Mouse (Mus musculus) CH12.LX (cell line): Measurements from ENCODE around the gene Gpr107. TPM values are rescaled to one million over a fixed set of nuclear protein-coding genes. Genes with fewer than 3 reads are reported as not detected.
"Not testable (repeated sequence)": the region's sequence is repeated elsewhere in the genome, so short reads cannot be mapped to it uniquely, and the experiment has no call there.

Experiments
- DNase-seq: peaks from one replicate; pipeline ENCODE4 v3.0.0-alpha.2; 2013; ENCODE audit errors: extremely low read depth
- H3K27ac ChIP-seq: 2 replicates; pipeline ENCODE4 v1.5.1; 2012; ENCODE audit warnings: low read depth, mild to moderate bottlenecking, control low read depth, moderate library complexity; ENCODE audit not compliant: insufficient read depth
- H3K27me3 ChIP-seq: replicated peaks from 2 replicates; pipeline ENCODE3; 2012; ENCODE audit warnings: inconsistent platforms
- H3K36me3 ChIP-seq, 2 experiments: replicated peaks in 1 of 2; 2 replicates each; pipeline versions ENCODE3 to v1.6.1; 2012; ENCODE audit warnings: inconsistent platforms in 1 of 2, low read length in 1 of 2, mild to moderate bottlenecking in 1 of 2, mixed read lengths in 1 of 2, moderate library complexity in 1 of 2; ENCODE audit not compliant: control insufficient read depth in 1 of 2, insufficient read depth in 1 of 2
- H3K4me1 ChIP-seq, 2 experiments: 2 replicates each; pipeline ENCODE4 v1.6.1; 2012; ENCODE audit warnings: inconsistent platforms in 1 of 2, moderate library complexity in 1 of 2; ENCODE audit not compliant: insufficient read depth in 2 of 2, control insufficient read depth in 1 of 2
- H3K4me2 ChIP-seq: 2 replicates; pipeline ENCODE4 v1.6.1; 2012; ENCODE audit warnings: low read depth, mild to moderate bottlenecking, control low read depth; ENCODE audit not compliant: poor library complexity, insufficient read depth, severe bottlenecking
- H3K4me3 ChIP-seq, 3 experiments: fragments of 150-350 bp in 1 of 3; sonication (generic) in 1 of 3; replicated peaks in 1 of 3; 2 replicates each; pipeline versions ENCODE3 to v1.5.1; 2011 to 2012; ENCODE audit warnings: low read depth in 2 of 3, low read length in 2 of 3, mild to moderate bottlenecking in 2 of 3, moderate library complexity in 2 of 3, control low read depth in 1 of 3, improper control_type of control experiment in 1 of 3, inconsistent platforms in 1 of 3, mixed read lengths in 1 of 3; ENCODE audit not compliant: poor library complexity in 1 of 3
- H3K79me2 ChIP-seq: replicated peaks from 2 replicates; pipeline ENCODE4 v1.6.1; 2012; ENCODE audit warnings: mild to moderate bottlenecking, moderate library complexity; ENCODE audit not compliant: control insufficient read depth, poor library complexity, insufficient read depth, severe bottlenecking; ENCODE audit errors: extremely low read depth
- H3K9ac ChIP-seq: 2 replicates; pipeline ENCODE4 v1.6.1; 2012; ENCODE audit warnings: low read depth, mild to moderate bottlenecking, control low read depth, moderate library complexity; ENCODE audit not compliant: insufficient read depth
- H3K9me3 ChIP-seq: replicated peaks from 2 replicates; pipeline ENCODE3; 2012; ENCODE audit warnings: low read length, inconsistent platforms, mixed read lengths
- BHLHE40 ChIP-seq: IDR thresholded peaks from 2 replicates; pipeline ENCODE4 v1.6.1; 2011; ENCODE audit warnings: mild to moderate bottlenecking, low read depth, low read length, improper control_type of control experiment
- CHD2 ChIP-seq: IDR thresholded peaks from 2 replicates; pipeline ENCODE4 v1.6.1; 2011; ENCODE audit warnings: low read length, improper control_type of control experiment
- ELF1 ChIP-seq: IDR thresholded peaks from 2 replicates; pipeline ENCODE4 v1.6.1; 2014; ENCODE audit warnings: low read depth, mild to moderate bottlenecking, inconsistent platforms, low read length, improper control_type of control experiment
- ETS1 ChIP-seq: conservative IDR thresholded peaks from 2 replicates; pipeline ENCODE4 v1.6.1; 2012; ENCODE audit warnings: low read depth, mild to moderate bottlenecking, inconsistent platforms, low read length, improper control_type of control experiment, moderate library complexity
- HCFC1 ChIP-seq: IDR thresholded peaks from 2 replicates; pipeline ENCODE4 v1.6.1; 2012; ENCODE audit warnings: low read depth, mild to moderate bottlenecking, inconsistent platforms, low read length, improper control_type of control experiment
- IRF4 ChIP-seq: IDR thresholded peaks from 2 replicates; pipeline ENCODE4 v1.6.1; 2014; ENCODE audit warnings: low read depth, mild to moderate bottlenecking, inconsistent platforms, low read length, improper control_type of control experiment
- JUND ChIP-seq: conservative IDR thresholded peaks from 2 replicates; pipeline ENCODE4 v1.6.1; 2011; ENCODE audit warnings: low read depth, low read length, improper control_type of control experiment
- KAT2A ChIP-seq: IDR thresholded peaks from 2 replicates; pipeline ENCODE4 v1.6.1; 2012; ENCODE audit warnings: low read length, improper control_type of control experiment, inconsistent platforms; ENCODE audit not compliant: insufficient replicate concordance
- MAZ ChIP-seq: IDR thresholded peaks from 2 replicates; pipeline ENCODE4 v1.6.1; 2012; ENCODE audit warnings: low read depth, mild to moderate bottlenecking, inconsistent platforms, low read length, improper control_type of control experiment, moderate library complexity
- MEF2A ChIP-seq: IDR thresholded peaks from 2 replicates; pipeline ENCODE4 v1.6.1; 2014; ENCODE audit warnings: low read depth, mild to moderate bottlenecking, inconsistent platforms, low read length, improper control_type of control experiment, borderline replicate concordance
- MXI1 ChIP-seq: IDR thresholded peaks from 2 replicates; pipeline ENCODE4 v1.6.1; 2011; ENCODE audit warnings: mild to moderate bottlenecking, low read depth, low read length, improper control_type of control experiment
- MYC ChIP-seq: IDR thresholded peaks from 2 replicates; pipeline ENCODE4 v1.6.1; 2011; ENCODE audit warnings: low read depth, mild to moderate bottlenecking, improper control_type of control experiment, low read length
- NELFE ChIP-seq: IDR thresholded peaks from 2 replicates; pipeline ENCODE4 v1.6.1; 2011; ENCODE audit warnings: low read depth, low read length, improper control_type of control experiment
- NRF1 ChIP-seq: IDR thresholded peaks from 2 replicates; pipeline ENCODE4 v1.6.1; 2014; ENCODE audit warnings: low read depth, mild to moderate bottlenecking, inconsistent platforms, low read length, improper control_type of control experiment, moderate library complexity
- RAD21 ChIP-seq: IDR thresholded peaks from 2 replicates; pipeline ENCODE4 v1.6.1; 2011; ENCODE audit warnings: low read depth, mild to moderate bottlenecking, low read length, improper control_type of control experiment, moderate library complexity
- TCF12 ChIP-seq: IDR thresholded peaks from 2 replicates; pipeline ENCODE4 v1.6.1; 2014; ENCODE audit warnings: low read depth, mild to moderate bottlenecking, inconsistent platforms, low read length, improper control_type of control experiment
- ZC3H11A ChIP-seq: IDR thresholded peaks from 2 replicates; pipeline ENCODE4 v1.6.1; 2012; ENCODE audit warnings: low read depth, mild to moderate bottlenecking, inconsistent platforms, low read length, improper control_type of control experiment
- ZKSCAN1 ChIP-seq: IDR thresholded peaks from 2 replicates; pipeline ENCODE4 v1.6.1; 2012; ENCODE audit warnings: low read depth, inconsistent platforms, low read length, improper control_type of control experiment, borderline replicate concordance
- ZMIZ1 ChIP-seq: IDR thresholded peaks from 2 replicates; pipeline ENCODE4 v1.6.1; 2012; ENCODE audit warnings: low read depth, mild to moderate bottlenecking, inconsistent platforms, low read length, improper control_type of control experiment
- dilution Hi-C: fragments of 300-500 bp; cut with MboI; formaldehyde crosslinking; loops from 2 replicates; pipeline ENCODE4 v1.14.3; 2020; ENCODE audit warnings: low sequenced_read_pairs; ENCODE audit not compliant: extremely low pct_unique_long_range_greater_than_20kb, extremely low pct_ligation_motif_present
- in situ Hi-C: fragments of 300-500 bp; cut with MboI; formaldehyde crosslinking; loops from 3 replicates; pipeline ENCODE4 v1.14.3; 2019; ENCODE audit warnings: low sequenced_read_pairs, low pct_ligation_motif_present, low pct_unique_long_range_greater_than_20kb, mixed read lengths
- polyA plus RNA-seq: library from polyadenylated mRNA; unstranded; fragments of >175 nt; gene quantifications from 2 replicates; pipeline ENCODE4 v1.2.1, GENCODE M21; 2012; ENCODE audit warnings: low read depth; ENCODE audit not compliant: insufficient read length
- total RNA-seq, 2 experiments: library from RNA; depleted of rRNA; stranded (reverse); fragments of 300-350 nt in 1 of 2; fragments of >200 nt in 1 of 2; gene quantifications; 2 replicates each; pipeline ENCODE4 v1.2.3; 2012 to 2014

The Gpr107 gene
- total and polyA plus RNA-seq, 3 experiments, result 19.6 to 27.8 (median 24.6) TPM

DNA sequence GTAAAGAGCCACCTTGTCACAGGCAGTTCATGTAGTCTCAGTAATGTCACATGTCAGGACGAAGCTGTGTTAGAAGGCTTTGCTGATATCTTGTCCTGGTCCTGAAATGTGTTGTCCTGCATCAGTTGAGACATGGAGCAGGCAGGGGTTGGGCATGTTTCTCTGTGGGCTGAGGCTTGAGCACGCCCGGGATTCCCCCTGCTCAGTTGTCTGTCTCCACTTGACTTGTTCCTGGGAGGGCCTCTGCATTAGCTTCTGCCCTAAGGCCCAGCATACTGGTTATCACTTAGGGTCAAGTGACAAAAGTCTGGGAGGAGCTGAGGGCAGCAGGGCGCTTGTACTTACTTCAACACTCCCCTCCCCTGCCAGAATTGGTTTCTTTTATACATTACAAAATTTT, 13.4 kb downstream of the Gpr107 start:
- H3K27me3 ChIP-seq, result no peaks in the 10 kb centered on the region
- 0 out of 2 replicates have a peak overlapping the region, but pooled peaks have one; percentile 16 for H3K9ac ChIP-seq
- peak; percentile 74 for DNase-seq
- peaks cover 11 to 49% of the 10 kb centered on the region in 2 experiments for H3K4me1 ChIP-seq
- H3K9me3 ChIP-seq, result no peaks in the 10 kb centered on the region
- in situ Hi-C loops (no loop called here), dilution Hi-C loops (no loop called here)
- H3K4me3 ChIP-seq, result peak overlapping the region in 1 of 3 experiments; percentile 15
- H3K79me2 ChIP-seq, result peaks cover 35% of the 10 kb centered on the region
- peak overlapping the region; percentile 66 for H3K4me2 ChIP-seq
- TF ChIP-seq IRF4, result no peak
- no peak for TF ChIP-seq RAD21
- TF ChIP-seq MEF2A, result no peak
- no peak for TF ChIP-seq MAZ
- no peak for TF ChIP-seq NELFE
- no peak for TF ChIP-seq CHD2
- 0 out of 2 replicates have a peak, but pooled peaks have one; percentile 26 for TF ChIP-seq NRF1
- no peak for TF ChIP-seq JUND
- TF ChIP-seq MYC, result peak; percentile 45; the same call in 1 of the 2 replicates
- no peak for TF ChIP-seq HCFC1
- no peak for TF ChIP-seq ZC3H11A
- peak; percentile 39; the same call in 1 of the 2 replicates for TF ChIP-seq TCF12
- 0 out of 2 replicates have a peak, but pooled peaks have one; percentile 5 for TF ChIP-seq ELF1
- no peak for TF ChIP-seq ZMIZ1
- TF ChIP-seq BHLHE40, result peak; percentile 58
- no peak for TF ChIP-seq KAT2A
- peak; percentile 36; the same call in 1 of the 2 replicates for TF ChIP-seq ETS1
- TF ChIP-seq MXI1, result no peak
- TF ChIP-seq ZKSCAN1, result no peak
- peak overlapping the region; percentile 90 for H3K27ac ChIP-seq
- H3K36me3 ChIP-seq, result peaks cover 32 to 58% of the 10 kb centered on the region in 2 experiments

DNA sequence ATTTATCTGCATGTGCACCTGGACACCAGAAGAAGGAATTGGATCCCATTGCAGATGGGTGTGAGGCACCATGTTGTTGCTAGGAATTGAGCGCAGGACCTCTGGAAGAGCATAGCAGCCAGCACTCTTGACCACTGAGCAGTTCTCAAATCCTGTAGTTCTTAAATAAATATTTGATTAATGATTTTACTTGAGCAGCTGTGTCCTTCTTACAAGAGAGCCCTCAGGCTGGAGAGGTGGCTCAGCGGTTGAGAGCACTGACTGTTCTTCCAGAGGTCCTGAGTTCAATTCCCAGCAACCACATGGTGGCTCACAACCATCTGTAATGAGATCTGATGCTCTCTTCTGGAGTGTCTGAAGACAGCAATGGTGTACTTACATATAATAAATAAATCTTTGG, 15.5 kb downstream of the Gpr107 start:
- H3K27ac ChIP-seq, H3K4me3 ChIP-seq, dilution Hi-C loops, H3K9me3 ChIP-seq, H3K4me2 ChIP-seq, H3K27me3 ChIP-seq, DNase-seq, in situ Hi-C loops, H3K9ac ChIP-seq: not testable (repeated sequence)
- Histone ChIP-seq H3K36me3 (peaks cover 53 to 69% of the 10 kb centered on the region in 2 experiments), H3K79me2 (peaks cover 22% of the 10 kb centered on the region), H3K4me1 (peaks cover 10 to 48% of the 10 kb centered on the region in 2 experiments)
